Mouse (Mus musculus) cerebellum, adult 9-11 months (tissue): ENCODE measurements around the gene 4933415A04Rik.

ENCODE experiments used
- DNase-seq: peaks from one replicate; pipeline ENCODE4 v3.0.0; 2022

Gene 4933415A04Rik

DNA sequence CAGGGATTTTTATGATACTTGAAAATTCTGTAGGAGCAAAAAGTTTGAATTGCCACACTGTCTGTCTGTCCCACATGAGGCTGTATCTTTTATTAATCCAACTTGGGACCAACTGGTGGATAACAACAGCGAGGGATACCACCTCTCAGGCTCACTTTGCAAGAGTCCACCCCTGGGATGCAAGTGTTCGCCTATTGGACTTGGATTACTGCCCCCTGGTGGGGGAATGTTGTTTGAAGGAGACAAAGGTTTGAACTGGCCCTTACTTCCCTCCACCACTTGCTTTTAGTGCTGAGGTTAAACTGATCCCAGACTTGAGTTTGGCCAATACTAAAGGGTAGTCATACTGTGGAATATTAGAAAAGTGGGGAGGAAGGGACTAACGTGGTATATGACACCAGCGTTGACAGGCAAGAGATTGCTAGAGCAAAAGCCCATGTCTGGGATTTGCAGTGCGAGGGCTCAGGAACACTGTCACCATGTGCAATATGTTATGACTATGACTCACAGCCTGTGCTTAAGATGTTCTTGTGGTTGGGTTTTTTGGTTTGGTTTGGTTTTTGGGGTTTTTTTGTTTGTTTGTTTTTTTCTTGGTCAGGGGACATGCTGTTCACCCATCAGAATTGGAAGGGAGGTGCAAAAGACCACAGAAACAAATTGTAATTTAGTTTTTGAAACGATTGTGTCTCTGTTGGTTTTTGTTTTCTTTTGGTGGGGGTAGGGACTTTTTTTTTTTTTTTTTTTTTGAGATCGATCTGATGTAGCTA, at the start of gene 4933415A04Rik:
Gene 4933415A04Rik (plus strand): TSS at position 717 of the 767 bp plus-strand sequence.
- peak; percentile 69 for DNase-seq

DNA sequence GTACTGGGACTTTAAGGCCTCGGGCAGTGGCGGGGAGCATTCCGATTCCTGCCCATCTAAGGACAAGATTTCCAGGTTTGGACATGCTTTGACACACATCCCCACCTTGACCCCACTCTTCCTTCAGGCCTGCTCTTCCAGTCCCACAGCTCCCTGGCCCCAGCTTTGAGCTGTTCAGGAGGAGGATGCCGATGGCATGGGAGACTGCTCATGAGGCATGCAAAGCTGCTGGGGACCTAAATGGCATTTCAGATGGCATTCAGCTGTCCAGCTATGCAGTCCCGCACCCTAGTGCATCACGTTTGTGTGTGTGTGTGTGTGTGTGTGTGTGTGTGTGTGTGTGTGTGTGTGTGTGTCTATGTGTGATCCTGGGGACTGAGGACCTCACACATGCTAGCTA, 49.8 kb upstream of the 4933415A04Rik start:
- no peak for DNase-seq

DNA sequence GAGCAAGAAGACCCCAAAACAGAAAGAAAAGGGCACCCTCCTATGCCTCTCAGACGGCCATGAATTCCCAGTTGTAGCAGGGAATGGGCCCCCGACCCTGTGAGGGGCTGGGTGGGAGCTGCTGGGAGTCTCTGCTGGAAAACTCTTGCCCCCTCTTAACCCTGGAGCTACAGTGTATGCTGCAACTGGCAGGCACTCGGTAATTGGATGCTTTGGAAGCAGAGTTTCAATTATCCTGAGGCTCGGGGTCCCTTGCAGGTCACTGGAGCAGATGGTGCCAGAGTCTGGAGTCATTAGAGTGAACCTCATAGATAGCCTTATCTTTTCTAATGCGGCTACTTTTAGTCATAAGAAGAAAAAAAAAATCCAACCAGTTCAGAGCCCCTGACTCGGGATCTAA, 47.0 kb upstream of the 4933415A04Rik start:
- no peak for DNase-seq

DNA sequence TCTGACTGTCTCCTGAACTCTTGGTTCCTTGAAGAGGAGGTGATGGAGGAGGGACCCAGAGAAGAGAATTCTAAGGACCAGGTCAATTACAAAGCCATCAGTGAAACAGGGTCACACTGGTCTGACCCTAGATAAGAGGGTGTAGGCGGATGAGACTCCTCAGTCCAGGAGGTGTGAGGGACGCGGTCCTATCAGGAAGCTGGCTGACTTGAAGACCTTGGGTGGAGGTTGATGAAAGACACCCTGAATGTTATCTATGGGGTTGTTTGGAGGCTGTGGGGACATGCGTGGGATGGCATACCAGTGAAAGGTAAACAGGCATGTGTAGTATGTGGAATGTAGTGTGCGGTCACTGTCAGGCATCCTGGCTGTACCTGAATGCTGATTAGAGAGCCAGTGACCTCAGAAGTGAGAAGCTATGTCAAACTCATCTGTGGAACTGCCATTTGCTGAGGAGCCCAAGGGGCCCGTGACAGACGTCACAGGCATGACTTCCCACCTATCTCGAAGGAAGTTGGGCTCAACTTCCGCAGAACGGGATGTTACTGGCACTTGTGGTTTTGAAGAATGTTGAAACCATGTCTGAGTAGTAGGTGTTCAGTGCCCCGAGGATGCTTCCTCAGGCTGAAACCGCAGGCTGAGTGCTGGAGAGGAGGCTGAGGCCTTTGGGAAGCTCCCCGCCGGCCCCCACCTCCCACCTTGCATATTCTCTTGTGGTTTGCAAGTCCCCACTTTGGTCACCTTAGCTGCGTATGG, 43.0 kb upstream of the 4933415A04Rik start:
- no peak for DNase-seq

DNA sequence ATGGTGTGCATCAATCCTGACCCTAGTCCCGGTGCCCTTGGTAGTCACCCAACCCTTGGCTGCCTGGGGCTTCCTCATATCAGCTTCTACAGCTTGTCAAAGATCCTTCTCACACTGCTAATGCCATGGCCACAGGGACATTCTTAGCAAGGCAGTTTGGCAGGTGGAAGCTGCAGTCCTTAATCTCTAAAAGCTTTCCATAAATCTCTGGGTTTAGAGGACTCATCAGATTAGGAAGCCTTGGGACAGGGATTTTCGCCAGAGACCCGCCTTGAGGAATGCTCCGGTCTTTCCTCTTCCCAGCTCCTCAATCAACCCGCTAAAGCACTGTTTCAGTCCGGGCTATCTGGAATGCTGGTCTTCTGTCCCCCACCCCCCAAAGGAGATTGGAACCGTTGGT, 42.0 kb upstream of the 4933415A04Rik start:
- DNase-seq: no peak

DNA sequence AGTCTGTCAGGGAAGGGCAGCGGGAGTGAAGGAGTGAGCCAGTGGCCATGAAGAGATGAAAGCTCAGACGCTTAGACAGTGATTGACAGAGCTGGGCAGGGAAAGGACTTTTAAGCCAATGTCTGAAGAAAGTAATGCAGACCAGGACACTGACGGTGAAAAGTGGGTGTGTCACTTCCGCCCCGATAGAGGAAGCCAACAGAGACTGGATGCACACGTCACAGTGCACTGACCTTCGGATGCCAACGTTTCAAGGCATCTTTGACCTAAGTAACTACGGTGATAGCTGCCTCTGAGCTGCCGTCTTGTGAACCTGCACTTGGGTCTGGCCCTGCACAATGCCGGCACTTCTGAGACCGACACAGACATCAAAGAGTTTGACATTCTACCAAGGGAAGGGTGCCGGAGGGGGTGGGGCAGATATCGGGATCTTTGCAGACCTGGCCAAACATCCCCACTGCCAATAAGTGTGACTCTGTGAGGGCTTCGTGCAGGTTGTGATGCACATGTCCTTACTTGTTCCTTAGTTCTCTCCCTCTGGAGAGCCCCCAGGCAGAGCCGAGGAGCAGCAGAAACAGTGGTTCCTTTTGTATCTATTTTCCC, 40.9 kb upstream of the 4933415A04Rik start:
- DNase-seq: no peak

DNA sequence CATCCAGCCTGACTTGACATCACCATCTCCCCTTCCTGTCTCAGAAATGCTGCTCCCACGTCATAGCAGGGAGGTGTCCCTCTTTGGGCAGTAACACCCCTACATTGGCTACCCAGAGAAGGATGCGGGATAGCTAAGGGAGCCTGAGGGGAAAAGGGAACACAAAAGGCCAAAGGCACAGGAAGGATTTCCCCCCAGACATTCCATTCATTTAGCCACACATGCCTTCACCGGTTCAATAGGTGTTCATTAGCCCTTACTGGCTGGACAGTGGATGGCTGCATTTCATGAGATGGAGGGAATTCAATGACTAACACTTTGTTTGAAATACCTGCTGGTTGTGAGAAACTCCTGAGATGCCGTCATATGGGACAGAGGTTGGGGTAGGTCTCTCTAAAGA, 40.2 kb upstream of the 4933415A04Rik start:
- no peak for DNase-seq

DNA sequence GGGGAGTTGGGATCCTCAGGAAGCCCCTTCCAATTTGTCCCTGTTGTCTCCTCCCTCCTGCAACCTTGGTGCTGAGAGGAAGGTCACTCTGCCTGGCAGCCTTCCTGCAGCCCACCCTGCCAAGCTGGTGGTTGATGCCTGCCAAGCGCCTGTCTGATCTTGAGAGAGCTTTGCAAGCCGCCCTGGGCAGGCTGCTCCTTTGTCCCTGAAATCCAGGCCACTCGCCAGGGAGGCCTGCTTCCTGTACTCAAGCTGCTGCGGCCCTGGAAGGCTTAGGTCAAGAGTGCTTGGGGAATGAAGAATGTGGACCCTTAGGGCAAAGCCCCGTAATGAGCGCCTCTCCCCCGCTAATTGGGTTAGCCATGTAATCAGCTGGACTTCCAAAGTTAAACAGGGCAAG, 38.7 kb upstream of the 4933415A04Rik start:
- peak; percentile 88 for DNase-seq

DNA sequence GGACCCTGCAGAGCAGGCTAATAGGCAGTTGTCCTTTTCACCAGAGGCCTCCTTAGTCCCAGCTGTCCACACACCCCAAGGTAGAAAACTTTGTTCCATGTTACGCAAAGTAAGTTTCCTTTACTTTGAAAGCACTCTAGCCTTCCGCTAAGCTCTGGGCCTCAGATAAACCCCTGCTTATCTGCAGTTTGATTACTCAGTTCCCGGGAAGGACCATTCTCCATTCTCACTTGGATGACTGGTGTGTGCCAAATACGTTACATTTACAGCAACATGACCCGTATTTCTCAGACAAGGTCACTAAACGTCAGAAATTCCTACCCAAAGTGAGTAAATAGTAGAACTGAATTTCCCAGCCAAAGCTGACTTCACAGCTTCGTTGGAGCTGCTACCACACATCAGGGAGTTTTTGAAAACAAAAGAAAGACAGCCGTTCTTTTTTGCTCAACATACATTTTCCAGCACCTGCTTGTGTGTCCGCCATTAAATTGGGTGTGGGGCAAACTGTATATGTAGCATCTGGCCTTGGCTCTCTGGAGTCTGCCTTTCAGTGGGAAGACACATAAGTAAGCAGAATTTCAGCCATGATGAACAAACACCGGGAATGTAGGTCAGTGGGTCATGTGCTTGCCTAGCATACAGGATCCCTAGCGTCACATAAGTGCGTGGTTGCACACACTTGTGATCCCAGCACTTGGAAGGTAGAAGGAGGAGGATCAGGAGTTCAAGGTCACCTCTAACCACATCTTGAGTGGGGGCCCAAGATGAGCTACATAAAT, 38.0 kb upstream of the 4933415A04Rik start:
- no peak for DNase-seq

DNA sequence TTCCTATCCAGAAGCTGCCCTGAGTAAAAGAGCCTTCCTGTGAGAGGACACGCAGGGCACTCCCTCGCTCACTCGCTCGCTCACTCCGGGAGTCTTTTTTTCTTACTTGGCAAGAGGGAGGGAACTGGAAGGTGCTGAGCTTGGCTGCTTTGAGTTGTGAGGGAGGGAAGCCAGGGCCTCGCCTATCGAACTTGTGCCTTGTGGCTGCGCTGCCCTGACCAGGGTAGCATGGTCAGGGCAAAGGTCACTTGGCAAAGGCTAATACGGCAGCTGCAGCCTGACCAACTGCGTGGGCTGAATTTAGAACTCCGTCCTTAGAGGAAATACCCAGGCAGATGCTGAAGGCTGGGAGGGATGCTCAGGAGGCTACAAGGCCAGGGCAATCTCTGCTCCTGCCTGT, 37.1 kb upstream of the 4933415A04Rik start:
- peak; percentile 60 for DNase-seq

DNA sequence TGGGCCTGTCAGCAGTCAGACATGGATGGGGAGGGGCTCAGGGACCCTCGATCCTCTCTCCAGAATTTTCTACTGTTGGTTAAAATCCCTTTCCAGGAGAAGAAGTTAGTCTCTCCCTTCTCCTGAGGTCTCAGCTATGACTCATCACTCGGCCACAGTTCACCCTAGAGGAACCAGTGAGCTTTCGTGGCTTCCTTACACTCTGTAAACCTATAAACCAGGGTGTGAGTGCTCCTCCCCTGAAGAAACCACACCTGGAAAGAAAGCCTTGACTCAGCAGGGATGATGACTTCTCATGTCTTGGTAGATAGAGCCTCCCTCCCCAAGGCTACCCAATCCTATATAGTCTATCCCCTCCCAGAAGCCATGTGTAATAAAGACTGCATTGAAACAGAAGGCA, 35.1 kb upstream of the 4933415A04Rik start:
- no peak for DNase-seq

DNA sequence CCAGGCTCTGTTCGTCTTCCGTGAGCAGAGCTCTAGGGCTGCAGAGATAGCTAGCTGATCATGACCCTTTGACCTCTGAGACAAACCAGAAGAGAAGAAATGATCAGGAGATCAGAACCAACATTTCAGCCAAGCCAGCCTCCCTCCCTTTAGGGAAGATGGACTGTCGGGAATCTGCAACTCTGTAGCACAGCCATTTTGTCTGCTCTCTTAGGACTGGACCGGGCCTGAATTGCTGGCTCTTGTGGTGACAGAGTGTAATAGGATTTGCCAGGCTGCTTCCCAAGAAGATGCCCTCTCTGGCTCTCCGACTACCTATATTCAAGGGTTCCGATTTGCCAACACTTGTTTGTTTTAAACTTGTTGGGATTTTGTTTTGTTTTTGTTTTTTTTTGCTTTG, 34.2 kb upstream of the 4933415A04Rik start:
- DNase-seq: no peak

DNA sequence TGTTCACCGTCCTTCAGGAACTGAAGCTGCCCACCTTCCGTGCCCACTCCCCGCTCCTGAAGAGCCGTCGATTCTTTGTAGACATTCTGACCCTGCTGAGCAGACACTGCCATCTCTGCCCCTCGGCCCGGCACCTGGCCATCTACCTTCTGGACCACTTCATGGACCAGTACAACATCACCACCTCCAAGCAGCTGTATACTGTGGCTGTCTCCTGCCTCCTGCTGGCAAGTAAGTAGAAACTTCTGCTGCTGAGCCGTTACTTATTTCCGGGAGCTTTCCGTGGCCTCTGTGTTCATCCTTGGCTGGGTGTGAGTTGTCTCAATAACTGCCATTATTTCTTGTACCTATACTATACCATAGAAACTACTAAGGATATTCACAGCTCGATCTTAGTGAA, 30.3 kb upstream of the 4933415A04Rik start:
- DNase-seq: no peak

DNA sequence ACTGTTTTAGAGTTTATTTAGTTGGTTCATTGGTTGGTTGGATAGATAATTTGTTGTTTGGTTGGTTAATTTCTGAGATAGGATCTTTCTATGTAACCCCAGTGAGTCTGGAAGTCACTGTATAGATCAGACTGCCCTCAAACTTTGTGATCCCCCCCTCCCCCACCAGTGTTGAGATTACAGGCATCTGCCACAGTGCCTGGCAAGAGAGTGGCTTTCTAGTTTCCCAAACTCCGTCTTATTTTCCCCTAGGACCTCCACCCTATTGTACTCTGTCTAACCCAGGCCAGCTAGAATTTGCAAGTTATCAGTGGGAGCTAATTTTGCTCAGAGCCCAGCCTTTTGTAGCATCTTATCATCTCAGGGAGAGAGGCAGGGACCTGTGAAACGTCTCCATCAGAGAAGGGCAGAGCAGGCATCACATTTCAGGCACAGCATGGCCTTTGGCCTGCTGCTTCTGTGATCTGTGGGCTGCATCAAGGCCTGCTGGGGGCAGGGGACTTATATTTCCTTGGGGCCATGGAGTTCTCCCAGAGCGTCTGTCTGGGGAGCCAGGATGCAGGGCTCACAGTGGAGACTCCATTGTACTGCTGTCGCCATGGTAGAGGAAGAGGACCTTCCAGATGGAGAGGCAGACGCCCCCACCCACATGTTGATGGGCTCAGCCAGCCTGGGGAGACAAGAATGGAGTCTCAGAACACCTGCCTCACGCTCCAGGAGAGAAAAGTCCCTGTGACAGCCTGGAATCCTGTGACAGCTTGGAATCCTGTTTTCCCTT, 27.1 kb upstream of the 4933415A04Rik start:
- no peak for DNase-seq

DNA sequence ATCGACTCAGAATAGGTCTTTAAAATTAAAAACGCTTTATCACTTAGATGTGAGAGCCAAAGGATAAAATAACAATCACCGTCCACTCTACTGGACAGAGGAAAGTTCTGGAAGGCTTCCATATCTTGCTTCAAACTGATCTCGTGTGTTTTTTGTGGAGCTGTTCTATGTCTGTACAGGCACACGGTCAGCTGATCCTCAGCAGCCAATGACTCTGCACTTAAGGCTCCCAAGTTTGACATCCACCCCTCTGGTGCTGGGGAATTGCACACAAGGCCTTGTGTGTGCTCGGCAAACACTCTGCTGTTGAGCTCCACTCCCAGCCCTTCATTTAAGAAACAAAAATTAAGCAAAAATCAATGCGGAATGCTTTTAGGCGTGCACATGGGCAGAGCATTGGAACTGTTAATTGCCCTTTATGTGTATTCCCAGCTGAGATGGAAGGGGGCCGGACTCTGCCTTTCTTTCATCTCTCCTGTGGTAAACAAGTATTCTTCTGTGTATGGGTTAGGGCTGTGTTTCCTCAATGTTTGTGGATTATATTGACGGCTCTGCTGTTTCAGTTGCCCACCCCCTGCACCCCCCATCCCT, 23.1 kb upstream of the 4933415A04Rik start:
- no peak for DNase-seq

DNA sequence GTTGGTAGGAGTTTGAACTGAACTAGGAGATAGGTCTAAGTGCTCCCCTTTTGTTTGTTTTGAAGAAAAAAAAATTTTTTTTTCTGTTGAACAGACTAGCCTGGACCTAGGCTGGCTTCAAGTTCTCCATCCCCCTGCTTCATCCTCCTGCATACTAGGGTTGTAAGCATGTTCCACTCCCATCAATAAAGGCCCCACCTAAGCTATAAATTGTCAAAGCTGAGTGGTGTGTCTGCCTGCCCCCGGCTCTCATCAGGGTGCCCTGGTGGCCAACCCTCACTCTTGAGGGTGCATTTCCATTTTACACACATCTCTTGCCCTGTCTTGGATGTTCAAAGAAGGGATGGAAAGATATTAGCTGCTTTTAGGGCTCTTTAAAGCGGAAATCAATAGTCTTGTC, 21.4 kb upstream of the 4933415A04Rik start:
- DNase-seq: no peak

DNA sequence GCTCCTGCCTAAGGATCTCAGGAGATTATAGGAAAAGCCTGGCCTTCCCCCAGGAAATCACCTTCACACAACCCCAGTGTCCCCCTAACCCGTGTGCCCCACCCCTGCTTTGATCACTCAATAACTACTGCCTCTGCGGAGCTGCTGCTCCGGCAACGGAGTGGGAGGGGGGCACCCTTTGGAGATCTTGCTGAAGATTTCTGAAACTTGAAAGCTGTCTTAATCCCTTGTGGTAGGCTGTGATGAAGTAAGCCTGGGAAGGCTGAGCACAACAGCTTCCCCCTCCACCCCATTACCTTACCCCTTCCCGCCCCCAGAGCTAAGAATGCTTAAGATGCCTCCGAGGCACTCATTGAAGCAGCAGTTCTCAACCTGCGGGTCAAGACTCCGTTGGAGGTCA, 21.0 kb upstream of the 4933415A04Rik start:
- DNase-seq: no peak

DNA sequence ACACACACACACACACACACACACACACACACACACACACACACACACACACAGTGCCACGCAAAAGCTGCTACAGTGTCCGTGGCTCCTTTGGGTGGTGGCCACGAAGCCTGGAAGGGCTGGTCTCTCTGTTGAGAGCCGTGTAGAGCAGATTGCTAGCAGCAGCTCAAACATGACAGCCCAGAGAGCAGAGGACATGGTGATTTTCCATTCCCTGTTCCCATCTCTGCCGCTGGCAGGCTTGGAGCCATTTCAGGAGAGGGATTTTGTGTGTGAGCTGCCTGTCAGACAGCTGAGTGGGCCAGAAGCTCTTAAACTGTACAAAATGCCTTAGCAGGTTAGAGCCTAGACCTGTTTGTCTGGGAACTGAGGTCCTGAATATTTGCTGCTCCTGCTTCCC, 20.1 kb upstream of the 4933415A04Rik start:
- DNase-seq: no peak

DNA sequence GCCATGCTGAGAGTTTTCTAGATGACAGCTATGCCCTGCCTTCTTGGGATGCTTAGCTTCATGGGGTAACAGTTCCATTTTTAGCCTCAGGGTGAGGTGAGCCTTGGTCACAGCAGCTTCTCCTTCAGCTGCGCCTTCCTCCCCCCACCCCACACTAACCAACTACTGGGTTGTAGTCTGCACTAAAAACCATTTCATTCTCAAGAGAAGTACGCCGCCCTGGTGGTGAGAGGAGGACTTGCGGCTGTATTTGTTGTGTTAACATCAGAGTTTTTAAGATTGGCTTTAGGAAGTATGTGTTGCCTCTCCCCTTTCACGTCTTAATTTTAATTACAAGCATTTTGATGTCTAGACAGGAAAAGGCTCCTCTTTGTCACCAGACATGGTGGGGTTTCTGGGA, 18.6 kb upstream of the 4933415A04Rik start:
- DNase-seq: peak; percentile 48

DNA sequence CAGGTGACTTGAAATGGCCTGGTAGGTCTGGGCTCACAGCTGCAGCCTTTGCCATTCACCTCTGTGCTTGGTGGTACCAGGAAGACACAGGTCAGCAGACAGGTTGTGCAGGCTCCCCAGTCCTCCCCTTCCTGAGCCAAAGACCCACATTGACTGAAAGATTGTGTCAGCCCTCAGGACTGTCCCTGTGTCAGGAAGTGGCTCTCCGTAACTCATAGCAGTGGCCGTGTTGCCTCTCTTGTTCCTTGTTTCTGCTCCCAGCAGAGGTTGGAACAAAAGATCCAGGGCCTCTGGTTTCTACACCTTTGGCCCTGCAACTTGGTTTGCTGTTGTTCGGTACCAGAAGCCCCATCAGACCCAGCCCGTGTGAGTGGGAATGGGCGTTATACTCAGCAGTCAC, 17.7 kb upstream of the 4933415A04Rik start:
- no peak for DNase-seq

DNA sequence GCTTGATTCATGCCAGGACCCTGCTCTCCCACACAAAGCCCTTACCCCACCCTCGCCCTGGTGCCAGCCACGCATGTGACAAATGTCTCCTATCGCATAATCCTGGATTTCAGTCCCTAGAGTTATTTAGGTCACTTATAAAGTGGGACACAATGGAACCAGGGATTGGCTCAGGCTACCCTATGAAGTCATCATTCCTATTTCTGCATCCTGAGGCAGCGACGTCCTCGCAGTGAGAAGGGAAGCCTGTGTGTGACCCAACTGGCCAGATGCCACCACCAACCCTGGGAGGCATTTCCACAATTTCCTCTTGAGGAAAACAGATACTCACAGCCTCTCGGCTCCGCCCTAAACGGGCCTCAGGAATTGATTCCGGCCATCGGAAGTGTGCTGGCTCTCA, 17.2 kb upstream of the 4933415A04Rik start:
- peak; percentile 93 for DNase-seq

DNA sequence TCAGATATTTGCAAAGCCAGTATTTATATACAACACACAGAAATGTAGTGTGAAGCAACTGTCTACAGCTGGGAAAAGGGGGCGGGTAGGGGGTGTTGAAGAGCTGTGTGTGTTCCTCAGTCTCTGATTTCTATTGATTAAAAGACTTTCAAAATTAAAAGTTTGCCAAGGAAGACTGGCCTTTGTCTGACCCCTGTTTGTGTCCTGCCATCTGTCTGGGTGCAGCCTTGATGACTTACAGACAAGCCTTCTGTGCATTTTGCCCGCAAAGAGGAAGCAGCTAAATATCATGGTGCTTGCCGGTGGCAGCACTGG, 11.8 kb upstream of the 4933415A04Rik start:
- DNase-seq: no peak
